Mouse (Mus musculus) spleen, postnatal 10 days (tissue): ENCODE measurements around the gene Vezf1.

Experiments
- DNase-seq, 2 experiments: peaks; one replicate each; pipeline ENCODE4 v3.0.0; 2021 to 2022; ENCODE audit warnings: low spot score in 2 of 2

Gene Vezf1

DNA sequence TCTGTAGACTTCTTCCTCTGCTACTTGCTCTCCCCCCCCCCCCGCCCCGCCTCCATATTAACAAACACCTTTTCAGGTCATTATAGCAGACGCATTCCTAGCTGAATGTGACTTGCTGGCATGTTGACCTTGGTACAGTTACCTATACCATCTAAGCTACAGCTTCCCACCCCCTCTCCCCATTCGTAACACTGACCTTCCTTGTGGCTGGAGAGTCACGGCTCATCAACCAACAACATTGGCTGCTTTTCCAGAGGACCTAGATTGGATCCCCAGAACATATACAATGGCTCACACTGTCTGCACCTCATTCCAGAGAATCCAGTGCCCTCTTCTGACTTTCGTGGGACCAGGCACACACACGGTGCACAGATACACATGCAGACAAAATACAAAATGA, 57.4 kb downstream of the Vezf1 start:
- DNase-seq, result no peak

DNA sequence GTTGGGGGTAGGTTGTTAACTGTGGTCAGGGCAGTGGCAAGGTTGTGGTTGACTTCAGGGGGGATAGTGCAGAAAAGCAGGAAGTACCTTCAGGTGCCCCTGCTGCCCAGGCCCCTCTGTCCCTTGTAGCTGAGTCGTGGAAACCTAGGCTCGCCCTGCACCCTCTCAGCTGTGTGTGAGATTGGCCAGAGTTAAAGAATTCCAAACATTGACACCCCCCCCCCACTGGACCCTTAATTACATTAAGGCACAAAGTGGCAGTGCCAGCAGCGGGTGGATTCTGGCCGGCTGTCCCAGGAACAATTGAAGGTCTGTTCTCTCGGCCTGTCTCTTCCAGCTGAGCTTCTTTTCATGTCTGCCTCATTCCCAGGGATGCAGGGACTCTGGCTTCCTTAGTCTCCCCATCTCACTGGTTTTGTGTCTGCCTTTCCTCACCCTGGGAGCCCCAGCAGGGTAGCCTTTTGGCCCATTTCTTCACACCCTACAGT, 58.3 kb downstream of the Vezf1 start:
- DNase-seq, result no peak

DNA sequence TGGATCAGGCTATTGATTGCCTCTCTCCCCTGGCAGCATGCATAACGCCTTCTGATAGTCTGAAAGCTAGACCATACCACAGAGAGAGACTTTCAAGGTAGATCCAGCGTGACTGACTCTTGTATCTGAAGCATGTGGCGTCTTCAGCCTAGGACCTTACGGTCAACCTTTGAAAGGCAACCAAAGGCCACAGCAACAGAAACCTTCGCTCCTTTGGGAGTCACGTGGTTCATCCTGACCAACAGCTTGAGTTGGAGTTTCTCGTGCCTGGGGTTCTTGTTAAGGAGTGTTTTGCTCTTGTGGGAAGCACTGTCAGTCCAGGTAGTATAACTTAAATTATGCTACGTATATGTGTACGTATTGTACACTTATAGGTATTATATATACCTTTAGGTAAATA, 60.4 kb downstream of the Vezf1 start:
- no peak for DNase-seq

DNA sequence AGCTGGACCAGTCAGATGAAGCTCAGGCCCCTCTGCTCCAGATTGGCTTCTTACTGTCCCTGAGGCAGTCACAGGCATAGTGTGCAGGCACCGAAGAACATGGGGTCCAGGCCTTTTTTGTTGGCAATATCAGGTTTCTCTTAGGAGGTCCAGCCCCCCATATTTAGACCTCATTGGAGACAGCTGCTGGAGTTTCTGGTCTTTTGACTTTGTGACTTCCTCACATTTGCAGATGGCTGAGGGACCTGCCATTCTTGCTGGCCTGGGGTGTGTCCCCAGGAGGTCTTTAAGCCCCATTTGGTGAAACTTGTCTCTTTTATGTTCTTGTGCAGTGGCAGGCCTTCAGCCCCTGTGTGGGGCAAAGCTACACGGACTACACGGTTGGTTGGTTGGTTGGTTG, 61.2 kb downstream of the Vezf1 start:
- no peak for DNase-seq

DNA sequence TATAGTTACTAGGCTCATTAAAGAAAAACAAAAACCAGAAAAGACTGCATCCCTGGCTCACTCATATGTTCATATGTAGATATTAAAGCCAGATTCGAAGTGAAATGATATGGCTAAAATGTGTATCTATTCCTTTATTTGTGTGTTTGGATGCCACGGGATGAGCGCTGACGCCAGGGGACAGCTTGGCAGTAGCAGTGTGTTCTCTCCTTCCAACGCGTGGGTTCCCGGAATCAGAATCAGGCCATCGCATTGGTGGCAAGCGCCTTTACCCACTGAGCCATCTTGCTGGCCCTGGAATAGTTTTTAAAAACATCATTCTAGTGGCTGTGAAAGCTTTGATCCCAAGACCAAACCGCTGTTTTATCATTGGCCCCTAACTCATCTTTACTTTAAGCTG, 61.9 kb downstream of the Vezf1 start:
- no peak for DNase-seq

DNA sequence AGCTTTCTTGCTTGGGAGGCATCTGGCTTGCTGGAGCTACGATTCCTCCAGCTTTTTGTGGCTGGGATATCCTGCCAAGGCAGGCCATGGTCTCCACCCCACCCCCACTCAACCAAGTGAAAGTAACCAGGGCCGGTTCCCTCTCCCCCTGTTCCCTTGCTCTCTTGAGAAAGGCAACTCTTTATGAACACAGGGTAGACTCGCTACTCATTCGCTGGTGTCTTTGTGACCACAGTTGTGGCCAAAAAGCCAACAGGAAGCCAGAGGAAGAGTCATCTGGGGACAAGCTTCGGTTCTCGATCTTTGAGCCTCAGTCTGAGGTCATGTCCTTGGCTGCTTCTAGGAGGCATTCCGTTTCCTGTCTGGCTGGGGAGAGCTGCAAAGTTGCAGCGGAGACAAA, 63.8 kb downstream of the Vezf1 start:
- DNase-seq, result peak in 1 of 2 experiments; percentile 34
